7 mouse cellular contexts compared by ENCODE assay signal in the genomic region with DNA sequence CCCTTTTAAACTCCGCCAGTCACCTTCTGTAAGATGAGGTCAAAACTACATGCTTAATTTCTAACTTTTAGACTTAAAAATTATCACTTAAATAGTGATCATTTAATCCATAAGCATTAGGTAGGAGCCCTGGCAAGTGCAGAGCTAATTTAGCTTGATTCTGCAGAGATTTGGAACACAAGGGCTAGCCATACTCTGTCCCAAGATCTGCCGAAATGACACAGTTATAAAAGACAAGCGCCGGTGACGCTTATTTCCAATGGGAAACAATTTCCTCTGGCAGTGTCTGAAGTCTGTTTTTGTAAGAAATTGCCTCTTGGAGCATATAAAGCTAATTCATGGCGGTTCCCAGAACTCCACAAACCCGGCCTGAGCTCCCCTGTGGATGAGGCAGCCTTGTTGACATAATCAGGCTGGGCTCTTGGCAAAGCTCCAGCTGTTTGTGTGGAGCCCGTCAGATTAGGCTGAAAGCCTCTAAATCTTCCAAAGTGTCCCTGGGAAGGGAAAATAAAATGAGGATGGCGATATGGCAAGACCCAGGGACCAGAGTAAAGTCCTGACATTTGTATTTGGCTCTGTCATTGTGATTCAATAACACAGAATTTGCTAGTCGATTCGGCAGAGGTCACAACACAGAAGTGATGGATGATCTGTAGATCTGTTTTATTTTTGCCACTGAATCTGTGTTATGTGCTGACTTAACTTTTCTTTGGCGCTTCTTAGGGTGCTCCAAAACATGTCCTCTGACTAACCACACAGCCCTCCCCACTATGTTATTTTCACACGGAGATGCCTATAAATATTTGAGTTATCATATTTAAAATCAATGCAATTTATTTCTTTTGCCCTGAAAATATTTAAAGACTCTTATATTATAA.
DNase-seq lines count a peak whose midpoint lies in the region; ATAC-seq lines count a peak whose summit lies in the region.

No protein-coding gene starts in this region.

- H3K27ac ChIP-seq in limb, embryonic 10.5 days = no peak overlapping the region
- H3K27ac ChIP-seq in neural tube, embryonic 12.5 days = no peak overlapping the region

- no peaks in the 10 kb centered on the region for H3K27me3 ChIP-seq in limb, embryonic 10.5 days (ENCODE audit: low read depth, poor library complexity, severe bottlenecking)
- H3K27me3 ChIP-seq in neural tube, embryonic 12.5 days (replicated peaks) = no peaks in the 10 kb centered on the region

- no peaks in the 10 kb centered on the region for H3K9me3 ChIP-seq in limb, embryonic 10.5 days (replicated peaks)
- no peaks in the 10 kb centered on the region for H3K9me3 ChIP-seq in neural tube, embryonic 12.5 days

- DNase-seq in brain, adult 2 months (ENCODE audit: low read depth, low spot score) = peak; percentile 93
- peak; percentile 16 for DNase-seq in embryo, embryonic 9.5 days (ENCODE audit: extremely low spot score)
- peak; percentile 59 for DNase-seq in heart, adult 8-10 months (ENCODE audit: low spot score)
- peak; percentile 15 for DNase-seq in kidney, adult 9 months
- peak; percentile 48 for DNase-seq in limb, embryonic 10.5 days (ENCODE audit: low spot score)
- DNase-seq in urinary bladder, postnatal 36 days (ENCODE audit: low spot score in 2 of 2) = peak; percentile 5 to 52

- no peak overlapping the region for H3K9ac ChIP-seq in neural tube, embryonic 12.5 days

- H3K4me1 ChIP-seq in limb, embryonic 10.5 days = peaks cover 11% of the 10 kb centered on the region; the same call in 1 of the 2 replicates
- H3K4me1 ChIP-seq in neural tube, embryonic 12.5 days = peaks cover 5% of the 10 kb centered on the region; the same call in 1 of the 2 replicates

- H3K4me2 ChIP-seq in neural tube, embryonic 12.5 days (replicated peaks) = peak overlapping the region; percentile 35

- ATAC-seq in neural tube, embryonic 12.5 days (ENCODE audit: low FRiP score, low read depth) = peak; percentile 89

- WGBS in limb, embryonic 10.5 days = 49% methylated on average over 13 of the region's 13 CpGs
- 27% methylated on average over 13 of the region's 13 CpGs for WGBS in neural tube, embryonic 12.5 days

- no peaks in the 10 kb centered on the region for H3K36me3 ChIP-seq in limb, embryonic 10.5 days
- H3K36me3 ChIP-seq in neural tube, embryonic 12.5 days = no peaks in the 10 kb centered on the region

- no peak overlapping the region for H3K4me3 ChIP-seq in limb, embryonic 10.5 days
- H3K4me3 ChIP-seq in neural tube, embryonic 12.5 days = no peak overlapping the region

Comparison
In these comparisons a context has a peak if more than half of its experiments do, and no peak if none do; other contexts are left out.
1. DNase-seq: peak in every context shown above with its lines; median percentile 93 in brain, adult 2 months; 59 in heart, adult 8-10 months; 48 in limb, embryonic 10.5 days; 28 in urinary bladder, postnatal 36 days; 16 in embryo, embryonic 9.5 days; 15 in kidney, adult 9 months.